Mouse (Mus musculus) liver, embryonic 15.5 days (tissue): Measurements from ENCODE around the gene Dcst2. TPM values are rescaled to one million over a fixed set of nuclear protein-coding genes. Genes with fewer than 3 reads are reported as not detected.
A peak's percentile ranks its signal among the peaks of the same experiment; 100 is the strongest.

Source experiments
- ATAC-seq: fragments of 200-750 bp; cut with Nextera tagmentation; 2 replicates; pipeline ENCODE4 v1.8.0; 2017; ENCODE audit warnings: moderate number of reproducible peaks, mild to moderate bottlenecking, moderate library complexity; ENCODE audit not compliant: insufficient read depth
- H3K27ac ChIP-seq: fragments of 300-500 bp; sonication (generic); replicated peaks from 2 replicates; pipeline ENCODE4 v1.5.1; 2015; ENCODE audit warnings: mild to moderate bottlenecking, inconsistent platforms
- H3K27me3 ChIP-seq: fragments of 300-500 bp; sonication (generic); 2 replicates; pipeline ENCODE4 v1.6.1; 2015; ENCODE audit warnings: mild to moderate bottlenecking, inconsistent platforms
- H3K36me3 ChIP-seq: fragments of 300-500 bp; sonication (generic); replicated peaks from 2 replicates; pipeline ENCODE4 v1.6.1; 2015; ENCODE audit warnings: moderate library complexity, mild to moderate bottlenecking, inconsistent platforms
- H3K4me1 ChIP-seq: fragments of 300-500 bp; sonication (generic); replicated peaks from 2 replicates; pipeline ENCODE4 v1.6.1; 2015; ENCODE audit warnings: inconsistent platforms
- H3K4me2 ChIP-seq: fragments of 300-500 bp; sonication (generic); 2 replicates; pipeline ENCODE4 v1.6.1; 2015; ENCODE audit warnings: moderate library complexity, mild to moderate bottlenecking, inconsistent platforms
- H3K4me3 ChIP-seq: fragments of 300-500 bp; sonication (generic); replicated peaks from 2 replicates; pipeline ENCODE4 v1.5.1; 2015; ENCODE audit warnings: mild to moderate bottlenecking, inconsistent platforms
- H3K9ac ChIP-seq: fragments of 300-500 bp; sonication (generic); 2 replicates; pipeline ENCODE4 v1.6.1; 2015; ENCODE audit warnings: moderate library complexity, mild to moderate bottlenecking, inconsistent platforms
- H3K9me3 ChIP-seq: fragments of 300-500 bp; sonication (generic); replicated peaks from 2 replicates; pipeline ENCODE4 v1.6.1; 2016; ENCODE audit warnings: inconsistent platforms
- WGBS: fragments of 180-500 bp; shearing (Covaris S2); methylation state at CpG from one replicate; pipeline ENCODE4 v1.1.7; 2015; ENCODE audit warnings: mixed read lengths; ENCODE audit not compliant: insufficient replicate concordance; 5-methylcytosine and 5-hydroxymethylcytosine counted together
- polyA plus RNA-seq: library from polyadenylated mRNA; unstranded; fragments of >200 nt; fragmentation: Nextera tagmentation; extraction: Ambion mirVana; gene quantifications from 2 replicates; pipeline ENCODE4 v1.2.1, GENCODE M21; 2015

Dcst2 gene
- polyA plus RNA-seq, 1 experiment from 2014 or later = 0.06 TPM

- Histone ChIP-seq H3K4me1 (peaks cover 92% of the 10 kb centered on the region), H3K4me2 (peak overlapping the region; percentile 97), H3K36me3 (no peaks in the 10 kb centered on the region), H3K9ac (no peak overlapping the region; the same call in 1 of the 2 replicates), H3K4me3 (peak overlapping the region; percentile 66), H3K9me3 (no peaks in the 10 kb centered on the region), H3K27me3 (peaks cover 45% of the 10 kb centered on the region), H3K27ac (peak overlapping the region; percentile 71)
- WGBS = 23% methylated on average over 19 of the region's 19 CpGs
- no peak for ATAC-seq
These were observed 29.2 kb downstream of the Dcst2 start for GRCm38 (mm10) chr3:89390699-89391662.

DNA sequence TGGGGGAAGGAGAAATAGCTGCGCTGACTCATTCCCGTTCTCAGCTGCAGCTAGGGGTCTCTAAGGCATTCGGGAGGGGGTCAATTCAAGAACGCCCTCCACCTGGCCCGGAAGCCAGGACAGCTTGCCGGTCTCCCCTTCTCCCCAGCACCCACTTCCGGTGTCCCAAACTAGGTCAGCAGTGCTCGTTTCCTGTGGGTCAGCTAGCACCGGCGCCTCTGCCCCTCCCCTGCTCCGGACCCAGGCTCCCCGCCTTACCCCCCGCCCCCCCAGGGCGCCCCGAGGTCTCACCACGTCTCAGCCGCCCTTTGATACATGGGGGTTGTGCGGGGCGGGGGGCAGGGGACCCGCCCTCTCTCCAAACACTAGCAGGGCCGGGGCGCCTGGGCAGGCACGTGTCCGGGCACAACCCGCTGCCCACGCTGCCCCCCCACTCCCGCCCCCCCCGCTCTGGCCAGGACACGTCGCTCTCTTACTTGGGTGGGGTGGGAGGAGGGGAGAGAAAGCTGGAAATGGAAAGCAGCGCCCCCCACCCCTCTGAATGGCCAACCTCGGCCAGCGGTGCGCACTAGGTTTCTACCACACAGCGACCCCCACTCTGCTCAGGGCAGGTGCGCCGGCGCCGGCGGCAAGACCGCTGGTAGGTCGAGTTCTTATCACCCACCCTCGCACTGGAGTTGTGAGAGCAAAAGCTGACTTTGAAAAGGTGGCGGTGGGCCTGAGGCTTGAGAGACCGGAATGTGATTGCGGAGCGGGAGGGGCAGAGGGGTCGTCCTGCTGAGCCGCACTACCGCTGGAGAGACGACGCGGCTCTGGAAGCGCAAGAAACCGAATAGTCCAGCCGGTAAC, 30.1 kb downstream of the Dcst2 start:
- Histone ChIP-seq H3K27ac (peak overlapping the region; percentile 71), H3K9ac (peak overlapping the region; percentile 54), H3K4me2 (peak overlapping the region; percentile 97), H3K36me3 (no peaks in the 10 kb centered on the region), H3K4me3 (peak overlapping the region; percentile 66), H3K4me1 (peaks cover 97% of the 10 kb centered on the region), H3K9me3 (no peaks in the 10 kb centered on the region), H3K27me3 (peaks cover 49% of the 10 kb centered on the region)
- ATAC-seq = 0 out of 2 replicates have a peak, but pooled peaks have one; percentile 3
- 1% methylated on average over 56 of the region's 56 CpGs for WGBS

- H3K4me2 ChIP-seq = peak overlapping the region; percentile 97
- H3K4me3 ChIP-seq = peak overlapping the region; percentile 66
- peaks cover 89% of the 10 kb centered on the region for H3K4me1 ChIP-seq
- no peaks in the 10 kb centered on the region for H3K9me3 ChIP-seq
- peaks cover 49% of the 10 kb centered on the region for H3K27me3 ChIP-seq
- no peak for ATAC-seq
- H3K36me3 ChIP-seq = no peaks in the 10 kb centered on the region
- H3K9ac ChIP-seq = peak overlapping the region; percentile 54
- H3K27ac ChIP-seq = peak overlapping the region; percentile 71
- 1% methylated on average over 23 of the region's 24 CpGs for whole genome bisulfite sequencing
These were observed 31.1 kb downstream of the Dcst2 start for GRCm38 (mm10) chr3:89392871-89393311.

DNA sequence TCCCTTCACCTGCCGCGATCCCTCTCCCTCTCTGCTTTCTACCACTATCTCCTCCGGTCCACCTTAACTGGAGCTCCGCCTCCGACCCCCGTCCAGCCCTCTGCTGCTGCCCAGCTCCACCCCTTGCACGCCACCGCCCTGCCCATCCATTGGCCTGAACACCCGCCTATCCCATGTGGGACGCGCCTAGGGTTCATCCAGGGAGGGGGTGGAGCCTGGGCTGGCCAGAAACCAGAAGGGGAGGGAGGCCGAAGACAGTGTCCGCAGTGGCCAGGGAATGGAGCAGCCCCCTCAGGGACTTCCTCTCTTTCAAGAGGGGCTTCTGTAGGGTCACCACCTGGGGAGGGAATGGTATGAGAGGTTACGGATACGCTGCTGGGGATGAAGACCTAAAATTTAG, 31.8 kb downstream of the Dcst2 start:
- peaks cover 49% of the 10 kb centered on the region for H3K27me3 ChIP-seq
- peak overlapping the region; percentile 87 for H3K27ac ChIP-seq
- H3K9me3 ChIP-seq = no peaks in the 10 kb centered on the region
- peak; percentile 89 for ATAC-seq
- H3K4me2 ChIP-seq = peak overlapping the region; percentile 97
- peaks cover 82% of the 10 kb centered on the region for H3K4me1 ChIP-seq
- H3K36me3 ChIP-seq = no peaks in the 10 kb centered on the region
- H3K9ac ChIP-seq = peak overlapping the region; percentile 63
- H3K4me3 ChIP-seq = peak overlapping the region; percentile 66
- under 1% methylated on average over 15 of the region's 15 CpGs for WGBS

GRCm38 (mm10) chr3:89394006-89394893, 32.5 kb downstream of the Dcst2 start, which contains the start of gene Zbtb7b:
Zbtb7b (minus strand) TSS chr3:89394776.
- no peaks in the 10 kb centered on the region for H3K36me3 ChIP-seq
- peak within 1 kb of the TSS; percentile 66 for H3K4me3 ChIP-seq
- under 1% methylated on average over 40 of the region's 42 CpGs for WGBS
- H3K4me1 ChIP-seq = peaks cover 80% of the 10 kb centered on the region
- H3K27me3 ChIP-seq = peaks cover 49% of the 10 kb centered on the region
- peak within 1 kb of the TSS; percentile 63 for H3K9ac ChIP-seq
- peak within 1 kb of the TSS; percentile 97 for H3K4me2 ChIP-seq
- peak within 1 kb of the TSS; percentile 87 for H3K27ac ChIP-seq
- H3K9me3 ChIP-seq = no peaks in the 10 kb centered on the region
- ATAC-seq = peak; percentile 54

- H3K27me3 ChIP-seq = peaks cover 49% of the 10 kb centered on the region
- H3K4me2 ChIP-seq = peak overlapping the region; percentile 97
- peak overlapping the region; percentile 63 for H3K9ac ChIP-seq
- under 1% methylated on average over 12 of the region's 12 CpGs for WGBS
- H3K27ac ChIP-seq = peak overlapping the region; percentile 87
- no peaks in the 10 kb centered on the region for H3K36me3 ChIP-seq
- H3K4me3 ChIP-seq = peak overlapping the region; percentile 66
- no peaks in the 10 kb centered on the region for H3K9me3 ChIP-seq
- H3K4me1 ChIP-seq = peaks cover 76% of the 10 kb centered on the region
- no peak for ATAC-seq
These were observed 33.1 kb downstream of the Dcst2 start for GRCm38 (mm10) chr3:89394894-89395256.

DNA sequence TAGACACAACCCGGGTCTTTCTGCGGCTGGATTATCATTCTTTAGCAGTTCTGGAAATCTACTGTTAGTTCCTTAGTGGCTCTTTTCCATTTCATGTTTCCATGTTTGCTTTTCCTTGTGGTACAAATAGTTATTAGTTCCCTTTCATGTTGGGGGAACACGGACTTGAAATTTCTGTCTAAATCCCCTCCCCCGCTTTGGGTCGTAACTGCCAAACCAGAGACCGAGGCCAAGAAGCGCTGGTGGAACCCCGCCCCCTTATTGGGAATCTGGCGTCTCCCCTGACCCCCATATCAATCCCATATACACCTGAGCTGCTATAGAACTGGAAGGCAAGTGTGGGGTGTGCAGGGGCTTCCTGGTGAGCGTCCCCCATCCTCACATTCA, 33.6 kb downstream of the Dcst2 start:
- Histone ChIP-seq H3K27me3 (peaks cover 49% of the 10 kb centered on the region), H3K4me3 (peak overlapping the region; percentile 66), H3K4me1 (peaks cover 71% of the 10 kb centered on the region), H3K36me3 (no peaks in the 10 kb centered on the region), H3K4me2 (peak overlapping the region; percentile 97), H3K27ac (peak overlapping the region; percentile 72), H3K9ac (peak overlapping the region; percentile 63), H3K9me3 (no peaks in the 10 kb centered on the region)
- ATAC-seq = no peak
- 4% methylated on average over 10 of the region's 10 CpGs for WGBS

GRCm38 (mm10) chr3:89395806-89396653, 34.3 kb downstream of the Dcst2 start:
- Histone ChIP-seq H3K4me3 (peak overlapping the region; percentile 66), H3K27ac (peak overlapping the region; percentile 48; the same call in 1 of the 2 replicates), H3K36me3 (no peaks in the 10 kb centered on the region), H3K4me1 (peaks cover 65% of the 10 kb centered on the region), H3K4me2 (peak overlapping the region; percentile 97), H3K9me3 (no peaks in the 10 kb centered on the region), H3K27me3 (peaks cover 43% of the 10 kb centered on the region), H3K9ac (peak overlapping the region; percentile 63)
- ATAC-seq = no peak
- under 1% methylated on average over 44 of the region's 44 CpGs for WGBS

DNA sequence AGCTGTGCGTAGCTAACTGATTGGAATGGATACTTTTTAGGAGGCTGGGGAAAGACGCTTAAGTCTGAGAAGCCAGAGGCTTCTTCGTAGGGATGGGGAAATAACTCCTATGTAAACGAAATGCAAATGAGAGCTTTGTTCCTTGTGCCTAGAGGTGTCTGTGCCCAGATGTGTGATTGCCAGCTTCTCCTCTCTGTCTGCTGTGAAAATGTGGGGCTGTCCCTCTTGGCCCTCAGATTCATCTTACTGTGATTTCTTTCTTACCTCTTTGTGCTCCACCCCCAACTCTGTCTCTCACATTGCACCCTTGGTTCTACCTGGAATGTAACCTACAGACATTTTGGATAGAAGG, 34.9 kb downstream of the Dcst2 start:
- Histone ChIP-seq H3K36me3 (peaks cover 3% of the 10 kb centered on the region), H3K4me1 (peaks cover 59% of the 10 kb centered on the region)

More for the DNA sequence above, 34.9 kb downstream of the Dcst2 start:
- Histone ChIP-seq H3K9ac (peak overlapping the region; percentile 63), H3K4me3 (peak overlapping the region; percentile 66), H3K4me2 (peak overlapping the region; percentile 97), H3K27me3 (peaks cover 37% of the 10 kb centered on the region), H3K9me3 (no peaks in the 10 kb centered on the region), H3K27ac (no peak overlapping the region)
- ATAC-seq = no peak
- under 1% methylated on average over 4 of the region's 4 CpGs for WGBS
